Mouse (Mus musculus): ENCODE data around the gene Psmb10.

Psmb10 gene

DNA sequence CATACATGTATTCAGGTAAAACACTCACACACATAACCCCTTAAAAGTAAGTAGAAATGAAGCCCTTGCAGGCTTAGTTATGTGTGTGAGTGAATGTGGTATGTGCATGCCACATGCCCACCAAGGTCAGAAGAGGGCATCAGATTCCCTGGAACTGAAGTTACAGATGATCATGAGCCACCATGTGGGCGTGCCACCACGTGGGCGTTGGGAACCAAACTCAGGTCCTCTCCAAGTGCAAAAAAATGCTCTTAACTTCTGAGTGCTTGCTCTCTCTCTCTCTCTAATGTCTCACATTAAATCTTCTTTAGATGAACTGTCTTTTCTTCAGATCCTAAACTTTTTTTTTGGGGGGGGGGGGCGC, at the start of gene Psmb10:
TSS of gene Psmb10 (minus strand) at position 139 of the 364 bp plus-strand sequence.
- DNase-seq (ENCODE audit: low read depth, low spot score), result no peak

- DNase-seq (ENCODE audit: low read depth, low spot score), result peak; percentile 15
Measured at GRCm38 (mm10) chr8:105983406-105983805, 45.2 kb upstream of the Psmb10 start.

DNA sequence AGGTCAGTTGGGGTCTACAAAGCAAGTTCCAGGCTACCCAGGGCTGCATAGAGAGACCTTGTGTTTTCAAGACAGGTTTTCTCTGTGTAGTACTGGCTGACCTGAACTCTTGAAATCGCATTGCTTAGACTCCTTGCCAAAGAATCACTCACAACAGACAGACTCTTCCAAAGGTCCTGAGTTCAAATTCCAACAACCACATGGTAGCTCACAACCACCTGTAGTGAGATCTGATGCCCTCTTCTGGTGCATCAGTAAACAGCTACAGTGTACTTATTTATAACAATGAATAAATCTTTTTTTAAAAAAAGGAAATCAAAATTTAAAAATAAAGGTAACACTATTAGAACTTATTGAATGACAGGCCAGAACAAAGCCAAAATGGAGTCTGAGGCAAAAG, 42.9 kb upstream of the Psmb10 start:
- no peak for DNase-seq (ENCODE audit: low read depth, low spot score)

- peak; percentile 53 for DNase-seq (ENCODE audit: low read depth, low spot score)
Measured at GRCm38 (mm10) chr8:105979325-105979724, 41.1 kb upstream of the Psmb10 start, which contains the start of gene Dpep3. Dpep3 (minus strand) TSS chr8:105979429.

GRCm38 (mm10) chr8:105975363-105975762, 37.1 kb upstream of the Psmb10 start:
- DNase-seq (ENCODE audit: low read depth, low spot score), result no peak

DNA sequence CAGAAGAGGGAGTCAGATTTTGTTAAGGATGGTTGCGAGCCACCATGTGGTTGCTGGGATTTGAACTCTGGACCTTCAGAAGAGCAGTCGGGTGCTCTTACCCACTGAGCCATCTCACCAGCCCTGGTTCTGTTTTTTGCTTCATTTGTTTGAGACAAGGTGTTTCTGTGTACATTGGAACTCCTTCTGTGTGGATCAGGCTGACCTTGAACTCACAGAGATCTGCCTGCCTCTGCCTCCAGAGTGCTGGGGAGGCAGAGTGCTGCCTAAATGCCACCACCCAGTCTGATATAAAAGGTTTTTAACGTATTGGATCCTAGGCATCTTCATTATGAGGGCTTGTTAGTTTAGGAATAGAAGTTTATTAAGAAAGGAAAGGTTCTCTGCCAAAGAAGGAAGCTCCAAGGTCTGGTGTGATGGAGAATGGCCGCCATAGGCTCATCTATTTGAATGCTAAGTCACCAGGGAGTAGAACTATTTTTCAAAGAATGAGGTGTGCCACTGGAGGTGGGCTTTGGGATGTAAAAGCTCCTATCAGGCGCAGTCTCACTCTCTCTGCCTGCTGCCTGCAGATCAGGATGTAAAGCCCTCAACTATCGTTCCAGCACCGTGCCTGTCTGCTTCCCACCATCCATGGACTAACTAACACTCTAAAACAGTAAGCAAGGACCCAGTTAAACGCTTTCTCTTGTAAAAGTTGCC, 32.9 kb upstream of the Psmb10 start:
- no peak for DNase-seq (ENCODE audit: low read depth, low spot score)

GRCm38 (mm10) chr8:105969367-105969766, 31.1 kb upstream of the Psmb10 start:
- no peak for DNase-seq (ENCODE audit: low read depth, low spot score)

DNA sequence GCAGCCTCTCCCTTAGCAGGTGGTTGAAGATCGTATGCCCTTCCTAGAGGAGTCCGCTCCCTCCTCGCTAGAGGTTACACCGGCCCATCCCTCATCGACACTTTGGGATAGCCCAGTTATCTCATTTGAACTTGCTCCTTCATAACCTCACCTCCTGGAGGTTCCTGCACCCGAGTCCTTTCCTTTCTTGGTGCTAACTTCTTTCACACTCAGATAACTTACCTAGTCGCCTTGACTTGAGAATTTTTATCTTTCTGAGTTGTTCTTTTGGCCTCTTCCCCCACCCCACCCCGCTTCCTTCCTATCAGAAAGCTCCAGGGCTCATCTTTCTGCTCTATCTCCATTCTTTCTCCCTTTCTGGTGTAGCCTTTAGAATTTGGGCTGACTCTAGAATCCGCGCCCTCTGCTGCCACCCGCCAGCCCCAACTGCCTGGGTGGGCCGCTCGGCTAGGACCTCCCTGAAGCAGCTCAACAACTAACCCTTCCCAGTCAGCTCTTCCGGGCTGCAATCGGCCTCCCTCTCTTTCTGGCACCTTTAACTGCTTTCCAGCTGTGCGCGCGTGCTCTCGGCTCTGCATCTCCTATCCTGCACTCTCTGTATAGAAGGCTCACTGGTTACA, 28.6 kb upstream of the Psmb10 start:
- DNase-seq (ENCODE audit: low read depth, low spot score), result no peak

DNA sequence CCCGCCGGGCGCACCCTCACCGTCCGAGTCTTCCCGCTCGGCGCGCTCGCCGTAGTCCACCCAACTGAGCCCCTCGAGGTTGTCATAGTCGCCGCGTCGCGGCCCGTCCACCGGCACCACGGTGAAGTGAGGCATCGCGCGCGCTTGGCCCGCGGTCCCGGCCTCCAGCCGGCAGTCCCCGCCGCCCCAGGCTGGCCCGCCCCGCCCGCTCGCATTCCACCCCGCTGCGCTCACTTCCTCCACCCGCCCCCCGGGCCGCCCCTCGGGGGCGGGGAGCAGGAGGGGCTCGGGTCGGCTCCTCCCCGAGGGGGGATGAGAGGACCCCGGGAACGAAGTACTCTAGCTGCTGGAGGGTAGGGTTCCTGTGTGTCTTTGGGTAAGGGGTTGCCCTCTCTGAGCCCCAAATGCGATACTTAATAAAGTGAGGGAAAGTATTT, 27.7 kb upstream of the Psmb10 start, which contains the start of gene Slc12a4:
TSS of gene Slc12a4 (minus strand) at position 193 of the 437 bp plus-strand sequence.
- peak; percentile 84 for DNase-seq (ENCODE audit: low read depth, low spot score)

GRCm38 (mm10) chr8:105965266-105965904, 27.1 kb upstream of the Psmb10 start:
- DNase-seq (ENCODE audit: low read depth, low spot score), result no peak

GRCm38 (mm10) chr8:105964506-105965265, 26.4 kb upstream of the Psmb10 start:
- no peak for DNase-seq (ENCODE audit: low read depth, low spot score)

DNA sequence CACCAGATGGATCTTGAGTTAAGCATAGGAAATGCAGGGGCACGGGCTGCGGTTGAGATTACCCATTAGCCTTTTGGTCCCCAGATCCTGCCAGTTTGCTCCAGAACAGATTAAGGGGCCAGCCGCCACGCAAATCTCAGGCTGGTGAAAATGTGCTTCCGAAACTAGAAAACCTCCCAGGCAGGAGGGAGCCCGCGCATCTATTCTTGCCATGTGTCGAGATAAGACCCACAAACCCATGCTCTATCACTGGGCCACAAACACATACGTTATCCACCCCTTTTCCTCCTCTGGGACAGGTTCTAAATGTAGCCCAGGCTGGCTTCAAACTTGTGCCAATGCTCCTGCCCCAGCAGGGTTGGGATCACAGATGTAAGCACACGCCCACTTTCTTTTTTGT, 23.3 kb upstream of the Psmb10 start:
- DNase-seq (ENCODE audit: low read depth, low spot score), result no peak

- no peak for DNase-seq (ENCODE audit: low read depth, low spot score)
Measured at GRCm38 (mm10) chr8:105961101-105961500, 22.9 kb upstream of the Psmb10 start.

DNA sequence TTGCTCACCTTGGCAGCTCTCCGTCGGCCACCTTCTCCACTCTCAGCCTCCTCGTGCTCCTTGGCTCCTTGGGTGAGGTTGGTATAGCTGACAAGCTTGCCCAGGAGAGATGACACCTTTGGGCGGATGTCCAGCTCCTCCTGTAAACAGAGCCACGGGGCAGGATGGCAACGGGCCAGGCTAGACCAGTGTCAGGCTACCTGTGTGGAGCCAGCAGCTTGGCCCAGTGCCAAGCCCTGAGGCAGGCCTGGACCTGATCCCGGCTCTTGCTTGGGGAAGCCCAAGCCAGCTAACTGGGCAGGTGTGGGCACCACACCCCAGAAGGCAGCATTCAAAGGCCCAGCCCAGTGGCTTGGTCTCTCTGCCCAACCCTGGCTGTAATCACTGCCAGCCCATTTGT, 21.1 kb upstream of the Psmb10 start:
- no peak for DNase-seq (ENCODE audit: low read depth, low spot score)

DNA sequence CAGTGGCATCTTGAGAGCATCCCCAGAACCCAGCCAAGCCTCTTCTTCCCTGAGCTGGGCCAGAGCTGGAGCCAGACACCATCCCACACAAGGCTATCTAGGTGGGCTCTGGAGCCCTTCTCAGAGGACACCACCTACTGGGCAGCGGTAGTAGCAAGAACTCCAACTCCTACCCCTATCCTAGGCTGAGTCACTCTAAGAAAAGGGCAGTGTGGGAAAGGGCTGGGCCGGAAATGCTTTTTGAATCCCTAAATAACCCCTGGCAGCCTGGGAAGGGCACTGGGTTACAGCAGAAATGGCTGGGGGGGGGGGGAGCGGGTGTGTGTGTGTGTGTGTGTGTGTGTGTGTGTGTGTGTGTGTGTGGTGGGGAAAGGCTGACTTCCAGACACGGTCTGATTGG, 19.6 kb upstream of the Psmb10 start:
- no peak for DNase-seq (ENCODE audit: low read depth, low spot score)

DNA sequence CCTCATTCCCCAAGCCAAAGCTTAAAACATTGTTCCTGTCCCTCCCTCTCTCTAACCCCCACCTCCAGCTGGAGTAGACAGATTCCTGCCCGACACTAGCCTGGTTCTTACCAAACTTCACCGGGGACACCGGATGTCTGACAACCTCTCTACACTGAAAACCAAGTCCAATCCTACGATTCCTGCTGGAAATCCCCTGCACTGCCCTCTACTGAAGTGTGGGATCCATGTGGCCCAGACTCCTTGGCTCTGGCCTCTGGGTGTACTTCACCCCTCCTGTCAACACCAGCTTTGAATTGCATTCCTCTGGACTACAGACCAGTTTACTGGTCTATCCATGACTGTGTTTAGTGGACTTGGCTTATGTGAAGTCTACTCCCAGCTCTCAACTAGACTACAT, 18.3 kb upstream of the Psmb10 start:
- DNase-seq (ENCODE audit: low read depth, low spot score), result no peak

DNA sequence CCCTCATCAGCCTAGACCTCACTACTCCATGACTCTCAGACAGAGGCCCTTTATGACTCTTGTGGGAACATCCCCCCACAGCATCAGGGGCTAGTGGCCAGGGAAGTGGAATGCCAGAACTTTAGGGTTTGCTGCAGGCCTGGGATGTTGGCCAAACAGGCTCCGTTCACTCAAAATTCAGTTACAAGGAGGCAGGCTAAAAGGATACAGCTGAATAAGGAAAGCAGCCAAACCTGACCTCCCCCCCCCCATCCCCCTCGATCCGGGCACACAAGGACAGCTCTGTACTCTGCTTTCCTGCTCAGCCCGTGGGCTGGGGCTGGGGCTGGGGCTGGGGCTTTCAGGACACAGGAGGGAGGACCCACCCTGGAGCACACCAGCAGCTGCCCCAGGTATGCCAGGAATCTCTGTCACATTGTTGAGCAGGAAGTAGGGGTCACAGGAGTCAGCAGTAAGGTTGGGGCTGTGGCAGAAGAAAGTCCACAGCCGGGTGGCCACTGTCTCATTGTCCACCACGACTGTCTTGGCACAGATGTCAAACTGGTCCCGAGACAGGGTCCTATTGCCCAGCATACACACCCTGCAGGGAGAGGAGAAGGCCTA, 12.9 kb upstream of the Psmb10 start:
- DNase-seq (ENCODE audit: low read depth, low spot score), result no peak

- no peak for DNase-seq (ENCODE audit: low read depth, low spot score)
Measured at GRCm38 (mm10) chr8:105949350-105949749, 11.1 kb upstream of the Psmb10 start.

DNA sequence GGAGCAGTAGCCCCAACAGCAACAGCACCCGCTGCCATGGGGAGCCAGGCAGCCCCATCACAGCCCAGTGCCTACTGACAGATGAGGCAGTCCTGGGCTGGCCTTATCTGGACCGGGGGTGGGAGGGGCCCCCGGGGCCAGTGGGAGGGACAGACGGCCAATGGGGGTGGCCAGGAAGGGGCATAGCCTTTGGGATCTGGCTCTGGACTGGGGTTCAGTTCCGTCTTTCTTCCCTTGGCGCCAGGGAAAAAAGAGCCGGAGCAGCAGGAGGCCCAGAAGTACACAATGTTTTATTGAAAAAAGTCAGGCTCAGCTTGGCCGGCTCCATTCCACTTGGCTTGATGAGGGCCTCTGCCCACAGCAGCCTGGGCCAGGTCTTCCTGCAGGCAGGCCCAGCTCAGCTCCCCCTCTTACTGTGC, 5.1 kb upstream of the Psmb10 start, which contains the start of gene Lcat:
TSS of gene Lcat (minus strand) at position 62 of the 419 bp plus-strand sequence.
- no peak for DNase-seq (ENCODE audit: low read depth, low spot score)

GRCm38 (mm10) chr8:105942542-105942941, 4.3 kb upstream of the Psmb10 start:
- no peak for DNase-seq (ENCODE audit: low read depth, low spot score)

- DNase-seq (ENCODE audit: low read depth, low spot score), result no peak
Measured at GRCm38 (mm10) chr8:105942026-105942425, 3.8 kb upstream of the Psmb10 start.
